Mouse (Mus musculus) embryonic facial prominence, embryonic 14.5 days (tissue): ENCODE measurements at regions not wholly inside any gene's neighbourhood (a gene's known extent, or its start where the extent isn't known, plus 50 kb on each side); places are given as distances from the start of the nearest gene placed in this dataset.
A peak's percentile ranks its signal among the peaks of the same experiment; 100 is the strongest.

Experiments
- ATAC-seq: fragments of 200-750 bp; cut with Nextera tagmentation; 2 replicates; pipeline ENCODE4 v1.8.0; 2017; ENCODE audit warnings: low read depth, moderate number of reproducible peaks, moderate TSS enrichment
- DNase-seq: peaks from one replicate; pipeline ENCODE4 v3.0.0-alpha.2; 2015; ENCODE audit warnings: low spot score
- H3K27ac ChIP-seq: fragments of 300-500 bp; sonication (generic); replicated peaks from 2 replicates; pipeline ENCODE4 v1.5.1; 2014; ENCODE audit warnings: low read depth, mild to moderate bottlenecking, low read length, moderate library complexity
- H3K27me3 ChIP-seq: fragments of 300-500 bp; sonication (generic); replicated peaks from 2 replicates; pipeline ENCODE4 v1.6.1; 2014; ENCODE audit warnings: low read length; ENCODE audit not compliant: control insufficient read depth, insufficient read depth
- H3K36me3 ChIP-seq: fragments of 300-500 bp; sonication (generic); 2 replicates; pipeline ENCODE4 v1.6.1; 2014; ENCODE audit warnings: low read length, mixed read lengths; ENCODE audit not compliant: control insufficient read depth, insufficient read depth
- H3K4me1 ChIP-seq: fragments of 300-500 bp; sonication (generic); 2 replicates; pipeline ENCODE4 v1.6.1; 2014; ENCODE audit warnings: antibody characterized with exemption, low read length; ENCODE audit not compliant: control insufficient read depth, insufficient read depth
- H3K4me2 ChIP-seq: fragments of 300-500 bp; sonication (generic); 2 replicates; pipeline ENCODE4 v1.6.1; 2014; ENCODE audit warnings: low read depth, mild to moderate bottlenecking, low read length, moderate library complexity, mixed read lengths
- H3K4me3 ChIP-seq: fragments of 300-500 bp; sonication (generic); 2 replicates; pipeline ENCODE4 v1.5.1; 2014; ENCODE audit warnings: low read depth, mild to moderate bottlenecking, low read length
- H3K9ac ChIP-seq: fragments of 300-500 bp; sonication (generic); 2 replicates; pipeline ENCODE4 v1.6.1; 2014; ENCODE audit warnings: low read depth, mild to moderate bottlenecking, low read length, moderate library complexity, mixed read lengths
- H3K9me3 ChIP-seq: fragments of 300-500 bp; sonication (generic); 2 replicates; pipeline ENCODE4 v1.6.1; 2016; ENCODE audit warnings: low read length; ENCODE audit not compliant: control insufficient read depth
- WGBS: fragments of 180-500 bp; shearing (Covaris S2); extraction: QIAGEN DNeasy Blood & Tissue Kit; methylation state at CpG from one replicate; pipeline ENCODE4 v1.1.7; 2014; 5-methylcytosine and 5-hydroxymethylcytosine counted together

DNA sequence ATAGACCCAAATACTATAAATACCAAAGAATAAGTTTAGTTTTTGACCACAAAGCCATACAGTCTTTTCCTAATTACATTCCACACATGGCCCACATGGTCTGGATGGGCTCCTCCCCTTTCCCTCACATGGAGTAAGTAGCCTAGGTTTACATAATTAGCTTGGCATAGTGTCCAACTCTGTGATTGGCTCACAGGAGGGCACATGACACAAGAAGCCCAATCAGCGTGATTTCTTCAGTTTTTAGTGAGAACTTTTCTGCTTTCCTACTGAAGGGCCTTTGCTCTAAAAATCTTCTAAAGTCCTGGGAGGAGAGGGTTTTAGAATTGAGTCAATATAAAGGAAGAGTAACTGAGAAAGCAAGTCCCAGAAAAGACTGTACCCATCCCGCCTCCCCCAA, 68.4 kb upstream of the Lpp start:
- DNase-seq (no peak), ATAC-seq (no peak)
- no peak overlapping the region for H3K4me2 ChIP-seq
- no peak overlapping the region for H3K9ac ChIP-seq
- H3K4me1 ChIP-seq, result no peaks in the 10 kb centered on the region
- H3K27me3 ChIP-seq, result no peaks in the 10 kb centered on the region
- H3K27ac ChIP-seq, result no peak overlapping the region
- 74% methylated on average over 2 of the region's 2 CpGs for WGBS
- H3K9me3 ChIP-seq, result no peaks in the 10 kb centered on the region
- no peak overlapping the region for H3K4me3 ChIP-seq
- no peaks in the 10 kb centered on the region for H3K36me3 ChIP-seq

DNA sequence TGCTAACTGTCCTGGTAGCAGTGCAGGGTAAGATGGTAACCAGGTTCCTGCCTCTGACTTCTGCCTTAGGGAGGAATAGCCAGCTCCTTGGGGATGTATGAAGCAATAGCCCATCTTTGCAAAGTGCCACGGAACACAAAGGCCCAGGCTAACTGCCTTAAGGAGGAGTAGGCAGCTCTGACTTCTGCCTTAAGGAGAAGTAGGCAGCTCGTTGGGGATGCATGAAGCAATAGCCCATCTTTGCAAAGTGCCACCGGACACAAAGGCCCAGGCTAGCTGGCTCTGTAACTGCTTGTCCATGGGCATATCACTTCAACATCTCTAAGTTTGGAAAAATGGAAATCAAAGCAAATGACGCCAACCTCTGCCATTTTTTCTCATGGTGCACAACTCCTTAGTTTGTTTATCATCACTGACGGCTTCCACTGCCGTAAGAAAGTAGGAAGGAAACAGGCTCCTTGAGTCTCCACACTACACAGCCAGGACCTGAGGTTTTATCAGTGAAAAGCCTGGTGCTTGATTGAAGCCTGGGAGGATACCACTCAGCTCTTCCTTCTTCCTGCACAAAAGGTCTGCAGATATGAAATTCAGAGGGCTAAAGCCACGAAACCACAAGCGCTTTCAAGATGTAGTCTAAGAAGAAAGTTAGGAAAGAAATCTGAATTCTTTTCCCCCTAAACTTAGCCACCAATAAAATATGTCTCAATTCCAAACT, 74.4 kb upstream of the Lpp start:
- no peak overlapping the region for H3K4me2 ChIP-seq
- H3K4me1 ChIP-seq, result no peaks in the 10 kb centered on the region
- no peak overlapping the region for H3K9ac ChIP-seq
- H3K27me3 ChIP-seq, result no peaks in the 10 kb centered on the region
- H3K9me3 ChIP-seq, result no peaks in the 10 kb centered on the region
- H3K4me3 ChIP-seq, result no peak overlapping the region
- no peak overlapping the region for H3K27ac ChIP-seq
- ATAC-seq (no peak), DNase-seq (no peak)
- WGBS, result 80% methylated on average over 8 of the region's 8 CpGs
- H3K36me3 ChIP-seq, result no peaks in the 10 kb centered on the region

DNA sequence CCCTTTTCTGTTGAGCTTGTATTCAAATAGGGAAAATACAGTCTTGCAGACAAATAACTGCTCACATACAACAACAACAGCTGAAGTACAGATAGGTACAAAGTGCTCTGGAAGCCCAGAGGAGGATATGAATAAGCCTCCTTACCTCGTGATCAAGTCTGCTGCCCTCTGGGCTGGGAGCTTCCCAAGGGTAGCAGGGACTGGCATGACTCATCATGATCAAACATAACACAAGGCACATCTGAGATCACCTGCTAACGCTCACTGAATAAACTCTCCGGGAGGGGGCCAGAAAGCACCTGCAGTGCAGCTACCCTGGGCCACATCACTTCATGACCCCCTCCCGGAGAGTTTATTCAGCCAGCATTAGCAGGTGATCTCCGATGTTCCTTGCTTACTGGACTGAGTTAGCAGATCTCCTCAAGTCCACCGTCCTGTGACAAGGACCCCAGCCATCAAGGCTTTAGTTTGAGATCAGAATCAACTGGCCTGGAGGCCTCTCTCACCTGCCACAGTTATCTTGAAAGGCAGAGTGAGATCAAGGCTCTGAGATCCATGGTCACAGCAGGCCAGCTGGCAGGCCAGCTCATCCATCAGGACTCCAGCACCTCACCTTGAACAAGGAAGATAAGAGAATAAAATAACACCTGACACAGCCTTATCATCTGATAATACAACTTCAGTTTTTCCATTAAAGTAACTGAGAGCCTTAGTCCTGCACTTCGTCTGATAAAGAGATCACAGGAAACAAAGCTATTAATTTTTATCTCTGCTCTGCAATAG, 79.6 kb upstream of the Lpp start:
- H3K27ac ChIP-seq, result no peak overlapping the region
- H3K27me3 ChIP-seq, result no peaks in the 10 kb centered on the region
- no peak for DNase-seq
- H3K4me3 ChIP-seq, result no peak overlapping the region
- H3K9me3 ChIP-seq, result no peaks in the 10 kb centered on the region
- H3K9ac ChIP-seq, result no peak overlapping the region
- 64% methylated on average over 7 of the region's 7 CpGs for WGBS
- no peaks in the 10 kb centered on the region for H3K36me3 ChIP-seq
- H3K4me1 ChIP-seq, result no peaks in the 10 kb centered on the region
- ATAC-seq, result no peak
- no peak overlapping the region for H3K4me2 ChIP-seq

GRCm38 (mm10) chr16:24305391-24305790, 87.9 kb upstream of the Lpp start:
- no peak overlapping the region for H3K27ac ChIP-seq
- no peaks in the 10 kb centered on the region for H3K4me1 ChIP-seq
- no peak overlapping the region for H3K4me3 ChIP-seq
- no peak overlapping the region for H3K9ac ChIP-seq
- no peak overlapping the region for H3K4me2 ChIP-seq
- WGBS, result 97% methylated on average over 1 of the region's 1 CpGs
- ATAC-seq, result no peak
- no peaks in the 10 kb centered on the region for H3K36me3 ChIP-seq
- no peaks in the 10 kb centered on the region for H3K27me3 ChIP-seq
- DNase-seq, result no peak
- H3K9me3 ChIP-seq, result no peaks in the 10 kb centered on the region

- H3K9ac ChIP-seq, result no peak overlapping the region
- H3K27ac ChIP-seq, result no peak overlapping the region
- no peak for DNase-seq
- 31% methylated on average over 3 of the region's 3 CpGs for WGBS
- H3K4me3 ChIP-seq, result no peak overlapping the region
- no peaks in the 10 kb centered on the region for H3K27me3 ChIP-seq
- H3K9me3 ChIP-seq, result no peaks in the 10 kb centered on the region
- H3K36me3 ChIP-seq, result no peaks in the 10 kb centered on the region
- no peaks in the 10 kb centered on the region for H3K4me1 ChIP-seq
- no peak for ATAC-seq
- no peak overlapping the region for H3K4me2 ChIP-seq
Measured at GRCm38 (mm10) chr16:24296790-24297189, 96.5 kb upstream of the Lpp start.

DNA sequence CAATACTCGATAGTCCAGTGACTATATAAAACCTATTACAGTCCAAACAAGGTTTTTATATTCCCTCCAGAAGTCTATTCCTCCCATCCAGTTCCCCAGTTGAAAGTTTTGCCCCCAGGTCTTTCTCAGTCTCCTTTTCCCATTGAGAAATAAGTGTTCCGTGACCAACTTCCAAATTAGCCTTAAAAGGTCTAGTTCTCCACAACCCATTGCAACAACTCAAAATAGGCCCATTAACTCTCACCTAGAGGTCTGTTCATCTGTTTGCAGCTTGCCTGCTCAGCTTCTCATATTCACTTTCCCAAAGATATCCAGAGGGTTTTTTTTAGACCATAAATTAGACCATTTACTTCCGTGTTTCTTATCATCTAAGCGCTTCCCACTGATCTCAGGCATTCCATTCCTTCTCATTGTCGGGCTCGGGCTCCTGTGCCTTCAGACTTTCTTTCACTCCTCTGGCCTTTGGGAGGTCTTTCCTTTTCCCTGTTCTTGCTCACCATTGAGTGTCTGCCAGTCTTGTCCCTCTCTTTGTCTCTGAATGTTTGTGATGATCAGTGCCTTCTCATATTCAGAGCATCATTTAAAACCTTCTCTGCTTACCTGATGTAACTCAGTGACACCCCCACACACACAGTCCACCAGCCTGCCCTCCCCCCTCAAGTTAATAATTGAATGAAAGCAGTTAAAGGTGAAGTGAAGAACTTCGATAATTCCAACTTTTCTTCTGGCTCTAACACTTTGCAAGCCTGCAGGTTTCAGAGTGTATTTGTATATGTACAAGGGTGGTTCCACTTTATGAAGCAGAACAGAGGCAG, 97.5 kb upstream of the Lpp start:
- no peak for DNase-seq
- no peak overlapping the region for H3K4me3 ChIP-seq
- no peaks in the 10 kb centered on the region for H3K36me3 ChIP-seq
- no peaks in the 10 kb centered on the region for H3K27me3 ChIP-seq
- WGBS, result 76% methylated on average over 7 of the region's 7 CpGs
- no peak for ATAC-seq
- no peak overlapping the region for H3K4me2 ChIP-seq
- no peaks in the 10 kb centered on the region for H3K9me3 ChIP-seq
- no peak overlapping the region for H3K27ac ChIP-seq
- no peaks in the 10 kb centered on the region for H3K4me1 ChIP-seq
- H3K9ac ChIP-seq, result no peak overlapping the region

- 21% methylated on average over 3 of the region's 3 CpGs for WGBS
- DNase-seq (no peak), ATAC-seq (no peak)
- no peak overlapping the region for H3K27ac ChIP-seq
- no peak overlapping the region for H3K4me2 ChIP-seq
- no peaks in the 10 kb centered on the region for H3K36me3 ChIP-seq
- no peaks in the 10 kb centered on the region for H3K9me3 ChIP-seq
- H3K4me3 ChIP-seq, result no peak overlapping the region
- no peaks in the 10 kb centered on the region for H3K4me1 ChIP-seq
- H3K27me3 ChIP-seq, result no peaks in the 10 kb centered on the region
- no peak overlapping the region for H3K9ac ChIP-seq
Measured at GRCm38 (mm10) chr16:24284215-24284614, 109.1 kb upstream of the Lpp start.

DNA sequence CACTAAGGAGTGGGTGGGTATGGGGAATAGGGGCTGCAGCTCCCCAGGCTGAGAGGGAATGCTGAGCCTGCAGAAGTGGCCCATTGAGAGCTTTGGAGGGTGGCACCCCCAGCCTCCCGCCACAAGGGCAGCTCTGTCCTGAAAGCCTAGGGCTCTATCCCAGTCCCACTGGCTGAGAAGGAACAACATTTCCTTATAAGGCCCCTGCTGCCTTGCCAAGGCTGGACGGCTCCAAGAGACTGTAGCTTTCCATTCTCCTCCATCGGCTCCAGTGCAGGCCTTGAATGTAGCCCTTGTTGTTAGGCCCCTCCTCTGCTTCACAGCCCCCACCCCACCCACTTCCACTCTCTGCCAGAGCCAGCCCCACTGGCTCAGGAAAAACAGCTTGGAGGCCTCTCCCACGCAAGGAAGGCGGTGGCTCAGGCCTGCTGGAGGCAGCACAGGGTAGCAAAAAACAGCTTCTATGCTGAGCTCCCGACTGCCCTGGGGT, 111.1 kb upstream of the Lpp start:
- DNase-seq (peak; percentile 92), ATAC-seq (peak; percentile 98)
- Histone ChIP-seq H3K4me3 (no peak overlapping the region), H3K4me2 (0 out of 2 replicates have a peak overlapping the region, but pooled peaks have one; percentile 3), H3K4me1 (no peaks in the 10 kb centered on the region), H3K27ac (peak overlapping the region; percentile 28; the same call in 1 of the 2 replicates), H3K27me3 (no peaks in the 10 kb centered on the region), H3K9me3 (no peaks in the 10 kb centered on the region), H3K36me3 (no peaks in the 10 kb centered on the region), H3K9ac (0 out of 2 replicates have a peak overlapping the region, but pooled peaks have one; percentile 4)
- 9% methylated on average over 6 of the region's 6 CpGs for WGBS
